Mouse (Mus musculus): ENCODE results near the gene Tbx21. TPM values are rescaled to one million over a fixed set of nuclear protein-coding genes. Genes with fewer than 3 reads are reported as not detected.

The Tbx21 gene
- total RNA-seq, 2 experiments from 2014 or later, result 0.19 TPM; not detected in 1

Small RNAs within 50 kb of the gene (microRNA-seq; reads per million reads assigned to microRNA genes)
- 0 to 1.8 reads per million in 2 experiments for gene Mir7235
- gene Mir8103, result 0.28 to 0.45 reads per million in 2 experiments

Other genes with a start within 250 kb of the Tbx21 start
- gene Cdk5rap3, start 198.8 kb downstream of the Tbx21 start, total RNA-seq (2021), result 10 to 100 TPM; 41.2 to 47.2 TPM
- gene Prr15l, start 187.2 kb downstream of the Tbx21 start, total RNA-seq (2021), result not detected
- gene Pnpo, start 171.3 kb downstream of the Tbx21 start, total RNA-seq (2021), result 10 to 100 TPM; 33.0 to 36.7 TPM
- 10 to 100 TPM; 12.3 to 13.5 TPM for gene Sp2, start 132.4 kb downstream of the Tbx21 start, total RNA-seq (2021)
- 1 to 10 TPM in 1 of 2 experiments, under 1 TPM in 1; 0.81 to 1.1 TPM for gene Sp6, start 101.9 kb downstream of the Tbx21 start, total RNA-seq (2021)
- gene Scrn2, start 85.4 kb downstream of the Tbx21 start, total RNA-seq (2021), result 1 to 10 TPM; 4.8 to 6.3 TPM
- under 1 TPM; 0.74 to 0.86 TPM for gene Lrrc46, start 73.9 kb downstream of the Tbx21 start, total RNA-seq (2021)
- gene Mrpl10, start 73.8 kb downstream of the Tbx21 start, total RNA-seq (2021), result 10 to 100 TPM; 81.9 to 84.1 TPM
- 10 to 100 TPM; 15.1 to 16.2 TPM for gene Osbpl7, start 64.7 kb downstream of the Tbx21 start, total RNA-seq (2021)
- 10 to 100 TPM; 60.9 to 68.4 TPM for gene Tbkbp1, start 36.2 kb upstream of the Tbx21 start, total RNA-seq (2021)
- gene Kpnb1, start 72.5 kb upstream of the Tbx21 start, total RNA-seq (2021), result 100 to 1,000 TPM; 129 to 132 TPM
- gene Npepps, start 165.3 kb upstream of the Tbx21 start, total RNA-seq (2021), result 100 to 1,000 TPM; 138 TPM
- gene Mrpl45, start 200.4 kb upstream of the Tbx21 start, total RNA-seq (2021), result 10 to 100 TPM; 20.4 to 22.7 TPM
- under 1 TPM; 0.21 to 0.24 TPM for gene Gpr179, start 236.7 kb upstream of the Tbx21 start, total RNA-seq (2021)
- gene Socs7, start 247.2 kb upstream of the Tbx21 start, total RNA-seq (2021), result 10 to 100 TPM; 75.2 to 77.8 TPM

All from layer of hippocampus, postnatal 14 days (tissue).